Mouse (Mus musculus) C2C12 (cell line): ENCODE measurements around the gene Gga3. TPM values are rescaled to one million over a fixed set of nuclear protein-coding genes. Genes with fewer than 3 reads are reported as not detected.

Source experiments
- H3K27me3 ChIP-seq: one replicate; pipeline ENCODE4 v1.6.1; 2011; ENCODE audit not compliant: control insufficient read depth, insufficient read depth, insufficient read length
- H3K36me3 ChIP-seq: one replicate; pipeline ENCODE4 v1.6.1; 2011; ENCODE audit not compliant: control insufficient read depth, insufficient read depth
- H3K4me3 ChIP-seq: one replicate; pipeline ENCODE4 v1.5.1; 2011; ENCODE audit warnings: mild to moderate bottlenecking, control low read depth; ENCODE audit not compliant: poor library complexity, insufficient read depth, severe bottlenecking
- H3K79me2 ChIP-seq: one replicate; pipeline ENCODE4 v1.6.1; 2011; ENCODE audit not compliant: control insufficient read depth, insufficient read depth
- H3K79me3 ChIP-seq: one replicate; pipeline ENCODE4 v1.6.1; 2011; ENCODE audit warnings: low read depth, control low read depth
- H3ac ChIP-seq: one replicate; pipeline ENCODE3; 2011; ENCODE audit warnings: low read depth; ENCODE audit not compliant: control insufficient read depth, insufficient read length
- CEBPB ChIP-seq: IDR thresholded peaks from one replicate; pipeline ENCODE4 v1.6.1; 2011; ENCODE audit warnings: low read depth, mild to moderate bottlenecking, control low read depth, moderate library complexity
- CTCF ChIP-seq: IDR thresholded peaks from one replicate; pipeline ENCODE4 v1.5.1; 2011; ENCODE audit not compliant: control insufficient read depth, insufficient read depth, insufficient read length
- FOSL1 ChIP-seq: IDR thresholded peaks from one replicate; pipeline ENCODE4 v1.8.0; 2011; ENCODE audit warnings: mild to moderate bottlenecking, low read length; ENCODE audit not compliant: poor library complexity, insufficient read depth, severe bottlenecking
- MAX ChIP-seq: IDR thresholded peaks from one replicate; pipeline ENCODE4 v1.6.1; 2011; ENCODE audit warnings: mild to moderate bottlenecking, control low read depth
- MYOD1 ChIP-seq: IDR thresholded peaks from one replicate; pipeline ENCODE4 v1.6.1; 2011; ENCODE audit warnings: low read depth; ENCODE audit not compliant: control insufficient read depth, insufficient read length
- MYOG ChIP-seq: IDR thresholded peaks from one replicate; pipeline ENCODE4 v1.6.1; 2011; ENCODE audit not compliant: control insufficient read depth, insufficient read length; ENCODE audit errors: extremely low read depth
- USF1 ChIP-seq: IDR thresholded peaks from one replicate; pipeline ENCODE4 v1.6.1; 2011; ENCODE audit warnings: low read depth, mild to moderate bottlenecking, control low read depth, moderate library complexity
- polyA plus RNA-seq: library from polyadenylated mRNA; unstranded; fragments of >200 nt; fragmentation: generic; extraction: Trizol; gene quantifications from one replicate; pipeline ENCODE4 v1.2.1, GENCODE M21; 2012; ENCODE audit warnings: missing spikeins

Gene Gga3
- polyA plus RNA-seq, 1 experiment: 16.0 TPM

GRCm38 (mm10) chr11:115644308-115644707 is 40.5 kb upstream of the Gga3 start:
- Histone ChIP-seq H3K36me3 (peaks cover 31% of the 10 kb centered on the region), H3K79me2 (no peaks in the 10 kb centered on the region), H3K4me3 (no peak overlapping the region), H3ac (no peak overlapping the region), H3K79me3 (no peaks in the 10 kb centered on the region), H3K27me3 (no peaks in the 10 kb centered on the region)
- TF ChIP-seq MYOG: no peak
- no peak for TF ChIP-seq MAX
- TF ChIP-seq FOSL1: no peak
- TF ChIP-seq CEBPB: no peak
- TF ChIP-seq MYOD1: no peak
- TF ChIP-seq CTCF: no peak
- no peak for TF ChIP-seq USF1

GRCm38 (mm10) chr11:115643265-115643664 is 39.4 kb upstream of the Gga3 start:
- H3K4me3 ChIP-seq: no peak overlapping the region
- H3K79me3 ChIP-seq: no peaks in the 10 kb centered on the region
- no peak for TF ChIP-seq CTCF
- no peak for TF ChIP-seq MYOG
- no peak for TF ChIP-seq MAX
- TF ChIP-seq MYOD1: no peak
- no peak for TF ChIP-seq FOSL1
- no peak for TF ChIP-seq CEBPB
- no peak for TF ChIP-seq USF1
- H3K27me3 ChIP-seq: no peaks in the 10 kb centered on the region
- H3K79me2 ChIP-seq: no peaks in the 10 kb centered on the region
- H3K36me3 ChIP-seq: peaks cover 21% of the 10 kb centered on the region
- no peak overlapping the region for H3ac ChIP-seq

GRCm38 (mm10) chr11:115642705-115643104 is 38.9 kb upstream of the Gga3 start:
- Histone ChIP-seq H3K27me3 (no peaks in the 10 kb centered on the region), H3K36me3 (peaks cover 19% of the 10 kb centered on the region), H3K79me2 (no peaks in the 10 kb centered on the region), H3K79me3 (no peaks in the 10 kb centered on the region), H3K4me3 (no peak overlapping the region), H3ac (no peak overlapping the region)
- TF ChIP-seq CEBPB (no peak), MAX (no peak), USF1 (no peak), MYOG (no peak)

- no peaks in the 10 kb centered on the region for H3K79me3 ChIP-seq
These were observed 37.8 kb upstream of the Gga3 start for GRCm38 (mm10) chr11:115641664-115642036.

GRCm38 (mm10) chr11:115640978-115641663 is 37.3 kb upstream of the Gga3 start:
- Histone ChIP-seq H3ac (no peak overlapping the region), H3K36me3 (peaks cover 8% of the 10 kb centered on the region), H3K79me2 (no peaks in the 10 kb centered on the region), H3K27me3 (no peaks in the 10 kb centered on the region), H3K4me3 (no peak overlapping the region), H3K79me3 (no peaks in the 10 kb centered on the region)
- no peak for TF ChIP-seq MYOG
- TF ChIP-seq CTCF: no peak
- no peak for TF ChIP-seq USF1
- no peak for TF ChIP-seq CEBPB
- TF ChIP-seq MAX: no peak
- TF ChIP-seq FOSL1: no peak
- TF ChIP-seq MYOD1: no peak

More at GRCm38 (mm10) chr11:115641664-115642036, 37.8 kb upstream of the Gga3 start:
- Histone ChIP-seq H3K27me3 (no peaks in the 10 kb centered on the region), H3K36me3 (peaks cover 13% of the 10 kb centered on the region), H3K4me3 (no peak overlapping the region), H3ac (no peak overlapping the region), H3K79me2 (no peaks in the 10 kb centered on the region)
- no peak for TF ChIP-seq MYOD1
- TF ChIP-seq MYOG: no peak
- no peak for TF ChIP-seq FOSL1
- no peak for TF ChIP-seq CEBPB
- no peak for TF ChIP-seq CTCF
- no peak for TF ChIP-seq USF1
- no peak for TF ChIP-seq MAX
